Mouse (Mus musculus): Measurements from ENCODE around the gene Gm47289. TPM values are rescaled to one million over a fixed set of nuclear protein-coding genes. Genes with fewer than 3 reads are reported as not detected.
A peak's percentile ranks its signal among the peaks of the same experiment; 100 is the strongest.

Gene Gm47289
- polyA plus RNA-seq, 1 experiment from 2014 or later, result not detected

DNA sequence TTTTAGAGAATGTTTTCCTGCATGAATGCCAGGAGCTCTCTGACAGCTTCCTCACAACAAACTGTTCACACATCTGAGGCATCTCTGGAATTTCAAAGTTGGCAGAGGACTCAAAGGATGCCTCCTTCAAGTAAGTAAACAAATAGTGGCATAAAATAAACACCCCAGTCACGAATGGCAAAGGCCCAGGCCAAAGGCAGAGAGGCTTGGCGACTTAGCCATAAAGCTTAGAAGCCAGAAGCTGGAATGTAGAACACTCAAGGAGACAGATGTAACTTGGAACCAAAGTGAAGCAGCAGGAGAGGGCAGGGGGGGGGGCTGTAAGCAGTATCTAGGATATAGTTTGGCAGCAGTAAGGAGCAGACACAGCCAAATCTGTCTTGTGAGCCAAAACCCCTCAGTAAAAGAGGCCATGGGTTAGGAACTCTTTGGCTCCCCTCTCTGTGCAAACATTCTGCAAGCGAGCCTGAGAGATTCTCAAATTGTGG lies 22.3 kb downstream of the Gm47289 start:
- ATAC-seq (ENCODE audit: low read depth), result peak; percentile 94

DNA sequence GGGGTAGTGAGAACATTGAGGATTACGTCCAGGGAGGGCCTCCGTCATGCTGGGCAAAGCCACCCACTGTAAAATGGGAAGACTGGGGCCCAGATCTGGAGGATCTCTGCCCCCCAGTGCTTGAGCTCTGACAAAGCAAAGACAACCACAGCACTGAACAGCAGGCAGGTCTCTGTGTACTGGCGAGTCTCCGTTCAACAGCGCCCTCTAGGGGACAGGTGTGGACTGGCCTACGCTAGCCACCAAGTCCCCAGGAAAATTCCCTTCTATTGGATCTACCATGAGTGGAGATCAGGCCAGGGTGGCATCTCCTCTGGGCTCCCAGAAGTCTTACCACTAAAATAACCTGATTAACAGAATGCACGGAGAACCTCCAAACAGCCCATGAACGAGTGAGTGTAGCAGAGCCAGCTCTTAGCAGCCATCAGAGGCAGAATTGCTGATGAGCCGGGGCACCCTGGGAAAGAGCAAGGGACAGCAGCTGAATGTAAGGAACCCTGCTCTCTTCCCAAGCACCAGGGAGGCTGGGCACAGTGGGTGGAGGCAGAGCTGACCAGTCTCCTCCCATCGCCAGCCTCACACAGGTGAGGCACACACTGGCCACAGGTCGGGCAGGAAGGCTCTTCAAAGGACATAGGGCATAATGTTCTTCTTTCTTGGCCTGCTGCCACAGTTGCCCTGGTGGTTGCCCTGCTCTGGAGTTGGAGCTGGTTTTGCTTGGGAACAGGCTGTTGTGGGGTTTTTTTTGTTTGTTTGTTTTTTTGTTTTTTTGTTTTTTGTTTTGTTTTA lies 33.4 kb downstream of the Gm47289 start:
- 32% methylated on average over 11 of the region's 11 CpGs for WGBS
- Histone ChIP-seq H3K27ac (ENCODE audit: low read length) (no peak overlapping the region), H3K4me1 (replicated peaks; ENCODE audit: control insufficient read depth, insufficient read depth, low read length) (no peaks in the 10 kb centered on the region), H3K9ac (ENCODE audit: low read length) (no peak overlapping the region), H3K4me2 (ENCODE audit: low read depth, low read length) (no peak overlapping the region), H3K36me3 (ENCODE audit: control insufficient read depth, insufficient read depth, low read length) (no peaks in the 10 kb centered on the region), H3K9me3 (ENCODE audit: control insufficient read depth, low read length) (no peaks in the 10 kb centered on the region), H3K4me3 (ENCODE audit: low read length) (no peak overlapping the region), H3K27me3 (ENCODE audit: control insufficient read depth, insufficient read depth, low read depth, low read length) (no peaks in the 10 kb centered on the region)
- ATAC-seq (ENCODE audit: low read depth), result peak; percentile 59; the same call in 1 of the 2 replicates

More for the DNA sequence above, 22.3 kb downstream of the Gm47289 start:
- Histone ChIP-seq H3K27me3 (ENCODE audit: control insufficient read depth, insufficient read depth, low read depth, low read length) (no peaks in the 10 kb centered on the region), H3K27ac (ENCODE audit: low read length) (peak overlapping the region; percentile 2; the same call in 1 of the 2 replicates), H3K4me2 (ENCODE audit: low read depth, low read length) (no peak overlapping the region), H3K4me1 (replicated peaks; ENCODE audit: control insufficient read depth, insufficient read depth, low read length) (peaks cover 5% of the 10 kb centered on the region), H3K4me3 (ENCODE audit: low read length) (no peak overlapping the region), H3K9me3 (ENCODE audit: control insufficient read depth, low read length) (no peaks in the 10 kb centered on the region), H3K9ac (ENCODE audit: low read length) (no peak overlapping the region), H3K36me3 (ENCODE audit: control insufficient read depth, insufficient read depth, low read length) (no peaks in the 10 kb centered on the region)
- WGBS, result 4% methylated on average over 3 of the region's 3 CpGs

DNA sequence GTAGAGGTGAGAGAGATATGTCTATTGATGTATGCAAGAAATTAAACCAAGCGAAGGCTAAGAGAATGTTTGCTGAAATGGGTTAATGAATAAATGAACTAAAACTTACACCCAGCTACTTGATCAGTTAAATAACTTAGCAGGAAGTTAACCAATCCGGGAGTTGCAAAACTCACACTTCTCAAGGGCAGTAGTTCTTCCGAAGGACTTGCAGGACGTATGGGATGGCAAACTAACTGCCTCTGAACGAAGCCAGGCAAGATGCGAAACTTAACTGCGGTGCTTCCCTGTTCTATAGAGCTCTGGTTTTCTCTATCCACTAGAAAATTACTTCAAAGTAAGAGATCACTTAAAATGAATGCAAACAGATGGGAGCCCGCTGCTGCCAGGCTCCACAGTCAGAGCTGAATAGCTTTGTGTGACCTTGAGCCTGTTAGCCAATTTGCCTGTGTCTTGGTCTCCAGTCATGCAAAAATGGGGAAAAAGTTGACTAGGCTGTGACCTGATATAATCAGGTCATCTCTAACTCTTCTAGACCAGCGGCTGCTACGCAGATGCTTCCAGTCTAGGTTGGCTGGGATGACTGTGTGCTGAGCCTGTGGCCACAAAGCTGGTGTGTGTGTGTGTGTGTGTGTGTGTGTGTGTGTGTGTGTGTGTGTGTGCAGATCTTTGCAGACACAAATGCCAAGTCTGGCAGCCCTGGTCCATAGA lies 40.3 kb downstream of the Gm47289 start:
- no peaks in the 10 kb centered on the region for H3K27me3 ChIP-seq (ENCODE audit: control insufficient read depth, insufficient read depth, low read depth, low read length)
- H3K9ac ChIP-seq (ENCODE audit: low read length), result no peak overlapping the region
- H3K4me1 ChIP-seq (replicated peaks; ENCODE audit: control insufficient read depth, insufficient read depth, low read length), result no peaks in the 10 kb centered on the region
- no peak overlapping the region for H3K4me2 ChIP-seq (ENCODE audit: low read depth, low read length)
- no peaks in the 10 kb centered on the region for H3K36me3 ChIP-seq (ENCODE audit: control insufficient read depth, insufficient read depth, low read length)
- ATAC-seq (ENCODE audit: low read depth), result no peak
- WGBS, result 57% methylated on average over 10 of the region's 10 CpGs
- H3K27ac ChIP-seq (ENCODE audit: low read length), result no peak overlapping the region
- no peaks in the 10 kb centered on the region for H3K9me3 ChIP-seq (ENCODE audit: control insufficient read depth, low read length)
- no peak overlapping the region for H3K4me3 ChIP-seq (ENCODE audit: low read length)

DNA sequence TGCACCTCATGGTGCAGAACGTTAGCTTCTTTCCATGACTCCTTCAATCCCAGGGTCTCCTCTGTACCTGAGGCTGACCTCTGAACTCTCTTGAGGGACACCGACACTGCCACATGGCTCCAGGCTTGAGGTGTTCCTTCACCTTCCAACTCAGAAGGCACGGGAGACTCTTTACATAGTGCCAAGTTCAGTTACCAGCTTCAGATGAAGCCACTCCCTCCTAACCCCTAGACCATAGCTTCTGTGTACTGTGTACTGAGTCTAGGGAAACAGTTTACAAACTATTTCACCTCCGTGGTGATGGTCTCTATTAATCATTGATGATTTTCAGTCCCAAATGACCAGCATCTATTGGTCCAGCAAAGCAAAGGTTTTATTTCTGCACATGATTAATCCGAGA lies 42.7 kb downstream of the Gm47289 start:
- H3K9me3 ChIP-seq (ENCODE audit: control insufficient read depth, low read length), result no peaks in the 10 kb centered on the region
- H3K36me3 ChIP-seq (ENCODE audit: control insufficient read depth, insufficient read depth, low read length), result no peaks in the 10 kb centered on the region
- no peaks in the 10 kb centered on the region for H3K4me1 ChIP-seq (replicated peaks; ENCODE audit: control insufficient read depth, insufficient read depth, low read length)
- no peak for ATAC-seq (ENCODE audit: low read depth)
- H3K9ac ChIP-seq (ENCODE audit: low read length), result no peak overlapping the region
- no peaks in the 10 kb centered on the region for H3K27me3 ChIP-seq (ENCODE audit: control insufficient read depth, insufficient read depth, low read depth, low read length)
- no peak overlapping the region for H3K4me2 ChIP-seq (ENCODE audit: low read depth, low read length)
- H3K4me3 ChIP-seq (ENCODE audit: low read length), result no peak overlapping the region
- no peak overlapping the region for H3K27ac ChIP-seq (ENCODE audit: low read length)
- 80% methylated on average over 5 of the region's 5 CpGs for WGBS

DNA sequence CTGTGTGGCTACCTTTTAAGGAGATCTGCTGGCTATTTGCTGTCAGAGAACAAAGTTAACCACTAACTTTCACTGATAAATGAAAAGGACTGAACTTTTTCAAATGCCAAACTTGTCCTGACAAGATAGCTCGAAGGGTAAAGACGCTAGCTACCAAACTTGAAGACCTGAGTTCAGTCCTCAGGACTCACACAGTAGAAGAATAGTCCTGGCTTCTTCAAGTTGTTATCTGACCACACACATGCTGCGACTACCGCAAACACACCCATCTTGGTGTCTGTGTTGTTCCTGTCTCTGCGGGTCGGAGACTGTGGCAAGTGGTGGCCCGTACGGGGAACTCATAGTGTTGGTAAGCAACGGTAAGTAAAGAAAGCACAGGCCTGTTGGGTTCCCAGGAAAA lies 44.7 kb downstream of the Gm47289 start:
- WGBS, result 94% methylated on average over 9 of the region's 9 CpGs

DNA sequence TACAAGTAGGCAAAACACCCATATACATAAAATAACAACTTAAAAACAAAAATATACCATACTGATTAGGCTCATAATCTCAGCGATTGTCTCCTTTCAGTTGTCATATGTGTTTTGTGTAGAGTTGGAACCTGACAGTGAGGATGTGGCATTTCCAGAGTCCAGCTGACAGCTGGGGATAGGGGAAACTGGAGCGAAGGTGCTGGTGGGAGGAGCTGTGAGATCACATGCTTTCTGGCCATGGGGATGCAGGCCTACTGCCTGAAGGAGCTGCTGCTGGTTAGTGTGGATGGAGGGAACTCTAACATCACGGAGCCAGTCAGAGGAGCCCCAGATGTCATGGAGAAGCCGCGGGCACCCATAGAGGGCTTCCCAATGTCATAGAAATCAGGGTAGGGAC lies 46.8 kb downstream of the Gm47289 start:
- Histone ChIP-seq H3K27me3 (ENCODE audit: control insufficient read depth, insufficient read depth, low read depth, low read length) (no peaks in the 10 kb centered on the region), H3K9me3 (ENCODE audit: control insufficient read depth, low read length) (no peaks in the 10 kb centered on the region), H3K4me2 (ENCODE audit: low read depth, low read length) (no peak overlapping the region), H3K4me1 (replicated peaks; ENCODE audit: control insufficient read depth, insufficient read depth, low read length) (no peaks in the 10 kb centered on the region), H3K27ac (ENCODE audit: low read length) (no peak overlapping the region), H3K36me3 (ENCODE audit: control insufficient read depth, insufficient read depth, low read length) (no peaks in the 10 kb centered on the region), H3K4me3 (ENCODE audit: low read length) (no peak overlapping the region), H3K9ac (ENCODE audit: low read length) (no peak overlapping the region)
- 80% methylated on average over 5 of the region's 5 CpGs for WGBS
- no peak for ATAC-seq (ENCODE audit: low read depth)

More for the DNA sequence above, 44.7 kb downstream of the Gm47289 start:
- no peaks in the 10 kb centered on the region for H3K4me1 ChIP-seq (replicated peaks; ENCODE audit: control insufficient read depth, insufficient read depth, low read length)
- H3K27me3 ChIP-seq (ENCODE audit: control insufficient read depth, insufficient read depth, low read depth, low read length), result no peaks in the 10 kb centered on the region
- no peak overlapping the region for H3K9ac ChIP-seq (ENCODE audit: low read length)
- H3K36me3 ChIP-seq (ENCODE audit: control insufficient read depth, insufficient read depth, low read length), result no peaks in the 10 kb centered on the region
- no peak overlapping the region for H3K27ac ChIP-seq (ENCODE audit: low read length)
- no peaks in the 10 kb centered on the region for H3K9me3 ChIP-seq (ENCODE audit: control insufficient read depth, low read length)
- H3K4me2 ChIP-seq (ENCODE audit: low read depth, low read length), result no peak overlapping the region
- no peak for ATAC-seq (ENCODE audit: low read depth)
- no peak overlapping the region for H3K4me3 ChIP-seq (ENCODE audit: low read length)

DNA sequence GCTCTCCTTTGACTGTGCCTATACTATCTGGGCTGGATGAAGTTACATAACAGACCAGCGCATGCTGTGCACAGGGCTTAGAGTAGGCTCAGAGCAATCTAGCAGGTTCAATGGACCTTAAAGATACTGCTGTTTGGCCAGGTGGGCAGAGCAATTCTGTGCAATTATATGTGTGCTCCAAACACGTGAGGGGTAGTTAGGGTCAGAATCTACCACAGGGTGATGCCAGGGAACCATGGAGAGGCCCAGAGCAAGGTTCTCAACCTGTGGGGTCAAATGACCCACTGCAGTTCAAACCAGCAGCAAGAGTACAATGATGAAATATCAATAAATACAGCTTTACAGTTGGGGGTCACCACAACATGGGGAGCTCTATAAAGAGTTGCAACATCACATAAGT lies 47.7 kb downstream of the Gm47289 start:
- ATAC-seq (ENCODE audit: low read depth), result no peak
- H3K36me3 ChIP-seq (ENCODE audit: control insufficient read depth, insufficient read depth, low read length), result no peaks in the 10 kb centered on the region
- no peaks in the 10 kb centered on the region for H3K4me1 ChIP-seq (replicated peaks; ENCODE audit: control insufficient read depth, insufficient read depth, low read length)
- H3K9me3 ChIP-seq (ENCODE audit: control insufficient read depth, low read length), result no peaks in the 10 kb centered on the region
- no peak overlapping the region for H3K4me3 ChIP-seq (ENCODE audit: low read length)
- no peak overlapping the region for H3K9ac ChIP-seq (ENCODE audit: low read length)
- H3K27ac ChIP-seq (ENCODE audit: low read length), result no peak overlapping the region
- WGBS, result 77% methylated on average over 2 of the region's 2 CpGs
- no peaks in the 10 kb centered on the region for H3K27me3 ChIP-seq (ENCODE audit: control insufficient read depth, insufficient read depth, low read depth, low read length)
- no peak overlapping the region for H3K4me2 ChIP-seq (ENCODE audit: low read depth, low read length)

DNA sequence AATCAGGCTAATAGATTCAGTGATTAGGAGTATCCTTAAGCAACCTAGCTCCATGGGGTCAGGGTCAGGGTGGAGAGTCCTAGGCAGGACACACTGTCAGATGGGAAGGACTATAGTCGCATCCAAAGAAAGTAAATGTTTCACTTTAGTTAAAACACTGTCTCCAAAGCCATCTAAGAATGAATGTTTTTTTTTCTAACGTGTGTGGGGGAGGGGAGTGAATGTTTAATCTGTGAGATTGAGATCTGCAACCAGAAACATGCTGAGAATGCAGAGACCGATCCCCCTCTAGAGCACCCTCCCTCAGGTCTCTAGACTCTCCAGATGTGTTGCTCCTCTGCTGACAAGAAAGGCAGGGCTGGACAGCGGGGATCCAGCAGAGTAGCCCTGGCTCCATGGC lies 48.2 kb downstream of the Gm47289 start:
- no peaks in the 10 kb centered on the region for H3K9me3 ChIP-seq (ENCODE audit: control insufficient read depth, low read length)
- H3K9ac ChIP-seq (ENCODE audit: low read length), result no peak overlapping the region
- H3K4me3 ChIP-seq (ENCODE audit: low read length), result no peak overlapping the region
- 44% methylated on average over 4 of the region's 4 CpGs for WGBS
- H3K4me2 ChIP-seq (ENCODE audit: low read depth, low read length), result no peak overlapping the region
- ATAC-seq (ENCODE audit: low read depth), result no peak
- H3K4me1 ChIP-seq (replicated peaks; ENCODE audit: control insufficient read depth, insufficient read depth, low read length), result no peaks in the 10 kb centered on the region
- H3K36me3 ChIP-seq (ENCODE audit: control insufficient read depth, insufficient read depth, low read length), result no peaks in the 10 kb centered on the region
- no peak overlapping the region for H3K27ac ChIP-seq (ENCODE audit: low read length)
- H3K27me3 ChIP-seq (ENCODE audit: control insufficient read depth, insufficient read depth, low read depth, low read length), result no peaks in the 10 kb centered on the region

DNA sequence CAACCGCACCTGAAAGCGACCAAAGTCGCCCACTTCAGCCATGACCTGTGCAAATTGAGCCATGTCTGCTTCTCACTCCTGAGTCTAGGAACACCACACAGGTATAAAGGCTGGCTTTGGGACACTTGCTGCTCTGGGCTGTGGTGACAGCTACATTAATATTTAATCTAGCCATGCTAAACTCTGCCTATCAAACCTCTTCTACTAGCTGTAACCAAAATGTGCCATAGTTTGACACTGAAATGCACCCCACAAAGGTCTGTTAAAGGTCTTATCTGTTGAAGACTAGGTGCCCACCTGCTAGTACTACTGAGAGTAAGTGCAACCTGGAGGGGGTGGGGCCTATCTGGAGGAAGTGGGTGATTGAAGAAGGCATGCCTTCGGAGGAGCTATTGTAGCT lies 50.0 kb downstream of the Gm47289 start, which contains the start of gene Slc22a13:
Gene Slc22a13, minus strand, starts transcription at position 101 of the 400 bp plus-strand sequence.
- no peak for ATAC-seq (ENCODE audit: low read depth)
- H3K4me1 ChIP-seq (replicated peaks; ENCODE audit: control insufficient read depth, insufficient read depth, low read length), result no peaks in the 10 kb centered on the region
- H3K4me3 ChIP-seq (ENCODE audit: low read length), result no peak within 1 kb of the TSS
- no peak within 1 kb of the TSS for H3K9ac ChIP-seq (ENCODE audit: low read length)
- H3K9me3 ChIP-seq (ENCODE audit: control insufficient read depth, low read length), result no peaks in the 10 kb centered on the region
- H3K27me3 ChIP-seq (ENCODE audit: control insufficient read depth, insufficient read depth, low read depth, low read length), result no peaks in the 10 kb centered on the region
- no peak within 1 kb of the TSS for H3K27ac ChIP-seq (ENCODE audit: low read length)
- 90% methylated on average over 4 of the region's 4 CpGs for WGBS
- H3K4me2 ChIP-seq (ENCODE audit: low read depth, low read length), result no peak within 1 kb of the TSS
- no peaks in the 10 kb centered on the region for H3K36me3 ChIP-seq (ENCODE audit: control insufficient read depth, insufficient read depth, low read length)
